Mouse (Mus musculus) liver, embryonic 15.5 days (tissue): ENCODE measurements at regions not wholly inside any gene's neighbourhood (a gene's known extent, or its start where the extent isn't known, plus 50 kb on each side); places are given as distances from the start of the nearest gene placed in this dataset.

Source experiments
- ATAC-seq: fragments of 200-750 bp; cut with Nextera tagmentation; 2 replicates; pipeline ENCODE4 v1.8.0; 2017; ENCODE audit warnings: moderate number of reproducible peaks, mild to moderate bottlenecking, moderate library complexity; ENCODE audit not compliant: insufficient read depth
- H3K27ac ChIP-seq: fragments of 300-500 bp; sonication (generic); replicated peaks from 2 replicates; pipeline ENCODE4 v1.5.1; 2015; ENCODE audit warnings: mild to moderate bottlenecking, inconsistent platforms
- H3K27me3 ChIP-seq: fragments of 300-500 bp; sonication (generic); 2 replicates; pipeline ENCODE4 v1.6.1; 2015; ENCODE audit warnings: mild to moderate bottlenecking, inconsistent platforms
- H3K36me3 ChIP-seq: fragments of 300-500 bp; sonication (generic); replicated peaks from 2 replicates; pipeline ENCODE4 v1.6.1; 2015; ENCODE audit warnings: moderate library complexity, mild to moderate bottlenecking, inconsistent platforms
- H3K4me1 ChIP-seq: fragments of 300-500 bp; sonication (generic); replicated peaks from 2 replicates; pipeline ENCODE4 v1.6.1; 2015; ENCODE audit warnings: inconsistent platforms
- H3K4me2 ChIP-seq: fragments of 300-500 bp; sonication (generic); 2 replicates; pipeline ENCODE4 v1.6.1; 2015; ENCODE audit warnings: moderate library complexity, mild to moderate bottlenecking, inconsistent platforms
- H3K4me3 ChIP-seq: fragments of 300-500 bp; sonication (generic); replicated peaks from 2 replicates; pipeline ENCODE4 v1.5.1; 2015; ENCODE audit warnings: mild to moderate bottlenecking, inconsistent platforms
- H3K9ac ChIP-seq: fragments of 300-500 bp; sonication (generic); 2 replicates; pipeline ENCODE4 v1.6.1; 2015; ENCODE audit warnings: moderate library complexity, mild to moderate bottlenecking, inconsistent platforms
- H3K9me3 ChIP-seq: fragments of 300-500 bp; sonication (generic); replicated peaks from 2 replicates; pipeline ENCODE4 v1.6.1; 2016; ENCODE audit warnings: inconsistent platforms
- WGBS: fragments of 180-500 bp; shearing (Covaris S2); methylation state at CpG from one replicate; pipeline ENCODE4 v1.1.7; 2015; ENCODE audit warnings: mixed read lengths; ENCODE audit not compliant: insufficient replicate concordance; 5-methylcytosine and 5-hydroxymethylcytosine counted together

DNA sequence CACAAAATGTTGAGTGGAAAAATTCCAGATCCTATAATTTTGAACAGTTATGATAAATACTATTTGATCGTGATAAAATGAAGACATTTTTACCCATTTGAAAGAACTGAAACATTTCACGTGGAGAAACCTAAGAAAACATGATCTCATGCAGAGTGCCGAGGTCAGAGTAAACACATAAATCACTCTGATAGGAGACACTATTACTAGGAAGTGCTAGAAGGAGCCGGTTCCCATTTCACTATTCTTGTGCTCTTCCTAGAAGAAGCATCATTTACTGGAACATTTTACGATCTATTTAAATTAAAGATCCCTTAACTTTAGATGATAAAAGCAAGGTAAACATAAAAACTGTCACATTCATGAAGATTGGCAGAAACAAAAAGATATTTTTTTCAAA, 1359.7 kb upstream of the Flrt2 start:
- 36% methylated on average over 5 of the region's 5 CpGs for WGBS
- H3K9me3 ChIP-seq: no peaks in the 10 kb centered on the region
- H3K4me3 ChIP-seq: no peak overlapping the region
- H3K27me3 ChIP-seq: no peaks in the 10 kb centered on the region
- H3K9ac ChIP-seq: no peak overlapping the region
- H3K36me3 ChIP-seq: no peaks in the 10 kb centered on the region
- no peaks in the 10 kb centered on the region for H3K4me1 ChIP-seq
- no peak for ATAC-seq
- H3K27ac ChIP-seq: no peak overlapping the region
- H3K4me2 ChIP-seq: no peak overlapping the region

DNA sequence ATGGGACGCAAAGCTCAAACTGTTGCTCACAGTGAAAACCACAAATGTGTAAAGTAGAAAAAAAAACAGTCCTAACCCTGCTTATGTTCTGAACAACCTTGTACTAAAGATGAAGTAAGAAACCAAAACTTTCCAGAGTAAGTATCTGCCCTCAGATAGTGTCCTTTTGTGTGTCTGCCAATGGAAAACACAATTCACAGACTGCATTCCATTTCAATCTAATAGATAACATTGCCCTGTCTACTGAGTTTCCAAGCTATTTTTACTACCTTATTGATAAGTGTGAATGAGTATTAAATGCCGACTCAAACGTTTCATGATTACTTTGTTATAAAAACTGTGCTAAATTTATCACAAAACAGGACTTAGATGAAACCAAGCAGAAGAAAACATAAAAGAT, 1357.4 kb upstream of the Flrt2 start:
- Histone ChIP-seq H3K4me1 (no peaks in the 10 kb centered on the region), H3K4me3 (no peak overlapping the region), H3K9me3 (no peaks in the 10 kb centered on the region), H3K4me2 (no peak overlapping the region), H3K27ac (no peak overlapping the region), H3K27me3 (no peaks in the 10 kb centered on the region), H3K9ac (no peak overlapping the region), H3K36me3 (no peaks in the 10 kb centered on the region)
- WGBS: 49% methylated on average over 3 of the region's 3 CpGs
- ATAC-seq: no peak

DNA sequence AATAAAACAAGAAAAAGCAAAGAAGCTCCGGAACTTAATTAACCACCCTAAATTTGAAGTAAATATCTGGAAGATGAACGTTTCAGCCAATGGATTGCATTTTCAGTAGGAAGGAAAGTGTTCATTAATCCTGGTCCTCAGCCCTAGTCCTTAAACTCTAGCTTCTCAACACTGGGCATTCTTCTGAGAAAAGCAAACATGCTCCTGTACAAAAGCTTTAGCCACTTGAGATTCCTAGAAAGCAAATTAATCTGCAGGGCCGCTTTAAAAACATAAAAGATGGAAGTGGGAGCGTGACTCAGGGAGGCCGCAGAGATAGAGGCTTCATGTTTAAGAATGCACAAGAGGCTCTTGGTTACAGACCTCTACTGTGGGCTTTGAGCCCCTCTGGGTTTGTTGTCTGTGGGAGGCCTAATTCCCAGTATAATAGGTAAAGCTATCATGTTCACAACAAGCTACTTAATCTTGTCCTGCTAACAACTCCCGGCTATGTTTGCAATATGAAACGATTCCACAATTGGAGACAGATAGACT, 1342.3 kb upstream of the Flrt2 start:
- no peaks in the 10 kb centered on the region for H3K27me3 ChIP-seq
- H3K4me2 ChIP-seq: no peak overlapping the region
- H3K36me3 ChIP-seq: no peaks in the 10 kb centered on the region
- 71% methylated on average over 7 of the region's 7 CpGs for WGBS
- no peak overlapping the region for H3K9ac ChIP-seq
- H3K27ac ChIP-seq: no peak overlapping the region
- no peak for ATAC-seq
- H3K4me1 ChIP-seq: no peaks in the 10 kb centered on the region
- no peak overlapping the region for H3K4me3 ChIP-seq
- H3K9me3 ChIP-seq: no peaks in the 10 kb centered on the region

DNA sequence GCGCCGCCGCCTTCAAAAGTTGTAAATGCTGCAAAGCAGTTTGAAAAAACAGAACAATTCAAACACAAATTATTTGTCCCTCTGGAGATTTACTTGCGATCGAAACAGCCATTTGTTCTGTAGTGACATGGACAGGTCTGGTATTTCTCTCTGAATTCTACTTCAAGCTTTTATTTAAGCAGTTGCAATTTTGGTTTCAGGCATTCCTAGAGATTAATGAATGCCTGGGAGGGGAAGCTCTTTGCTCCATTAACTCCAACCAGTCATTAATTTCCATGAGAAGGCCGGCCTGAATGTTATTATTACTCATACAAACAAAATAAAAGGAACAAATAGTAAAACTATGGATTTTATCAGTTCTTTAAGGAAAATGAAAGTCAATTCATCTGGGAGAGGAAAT, 1327.8 kb upstream of the Flrt2 start:
- Histone ChIP-seq H3K36me3 (no peaks in the 10 kb centered on the region), H3K27me3 (no peaks in the 10 kb centered on the region), H3K4me3 (no peak overlapping the region), H3K9ac (no peak overlapping the region), H3K9me3 (no peaks in the 10 kb centered on the region), H3K4me2 (no peak overlapping the region), H3K4me1 (no peaks in the 10 kb centered on the region), H3K27ac (no peak overlapping the region)
- ATAC-seq: no peak
- 71% methylated on average over 6 of the region's 6 CpGs for WGBS

DNA sequence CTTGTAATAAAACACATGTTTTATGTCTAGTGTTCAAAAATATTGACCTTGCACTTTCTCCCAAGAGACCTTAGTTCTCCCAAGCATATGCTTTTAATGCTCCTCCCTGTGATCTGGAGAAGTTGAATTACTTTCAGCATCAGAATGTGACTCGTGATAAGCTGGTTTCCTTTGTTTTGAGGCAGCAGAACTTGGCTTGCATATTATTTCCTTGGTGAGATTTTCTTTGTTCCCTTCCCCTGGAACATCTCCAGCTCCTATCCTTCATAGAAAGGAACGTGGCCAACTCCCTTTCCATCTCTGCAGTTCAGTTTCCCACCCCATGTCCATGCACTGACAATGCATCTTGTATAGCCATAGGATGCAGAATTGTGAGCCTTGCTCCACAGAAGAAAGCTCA, 1292.0 kb upstream of the Flrt2 start:
- Histone ChIP-seq H3K27ac (no peak overlapping the region), H3K27me3 (no peaks in the 10 kb centered on the region), H3K4me3 (no peak overlapping the region), H3K9me3 (no peaks in the 10 kb centered on the region), H3K4me1 (no peaks in the 10 kb centered on the region), H3K4me2 (no peak overlapping the region), H3K9ac (no peak overlapping the region), H3K36me3 (no peaks in the 10 kb centered on the region)
- 32% methylated on average over 2 of the region's 2 CpGs for WGBS
- ATAC-seq: no peak

DNA sequence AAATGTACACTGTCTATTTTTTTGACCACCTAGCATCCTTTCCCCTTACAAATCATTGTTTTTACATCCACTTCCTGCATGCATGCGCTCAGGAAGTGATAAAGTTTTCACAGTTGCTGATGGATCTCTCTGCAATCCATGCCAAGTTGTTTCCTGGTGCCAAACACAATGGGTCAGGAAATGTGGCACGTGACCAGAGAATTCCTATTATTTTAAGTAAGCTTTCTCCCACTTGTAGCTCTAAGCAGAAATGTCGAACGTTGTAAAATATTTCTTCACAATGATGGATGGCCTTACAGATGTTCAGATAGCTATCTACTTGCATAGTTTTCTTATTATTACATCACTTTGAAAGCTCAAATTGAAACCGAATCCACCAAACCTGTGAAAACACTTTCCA, 1271.1 kb upstream of the Flrt2 start:
- ATAC-seq: no peak; the same call in 1 of the 2 replicates

DNA sequence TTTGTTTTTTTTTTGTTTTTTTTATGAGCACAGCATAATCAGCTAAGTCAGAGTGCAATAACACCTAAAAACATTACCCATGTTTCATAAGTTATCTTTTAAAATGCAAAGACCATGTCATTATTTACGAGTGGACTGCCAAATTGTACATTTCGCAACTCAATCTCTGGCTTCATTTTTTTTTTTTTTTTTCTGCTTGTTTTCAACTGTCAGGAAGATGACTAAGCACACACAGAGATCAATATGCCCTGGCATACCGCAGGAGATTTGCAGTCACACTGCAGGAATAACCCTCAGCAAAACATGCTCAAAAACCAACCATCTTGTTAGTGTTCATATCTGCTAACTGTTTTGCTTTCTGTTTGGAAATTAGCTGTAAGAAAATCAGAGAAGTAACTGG, 1270.3 kb upstream of the Flrt2 start:
- 16% methylated on average over 3 of the region's 3 CpGs for WGBS
- H3K9me3 ChIP-seq: no peaks in the 10 kb centered on the region

More for the DNA sequence above, 1271.1 kb upstream of the Flrt2 start:
- no peak overlapping the region for H3K4me2 ChIP-seq
- WGBS: 24% methylated on average over 5 of the region's 5 CpGs
- H3K36me3 ChIP-seq: no peaks in the 10 kb centered on the region
- H3K27me3 ChIP-seq: no peaks in the 10 kb centered on the region
- H3K9me3 ChIP-seq: no peaks in the 10 kb centered on the region
- H3K27ac ChIP-seq: no peak overlapping the region
- H3K4me1 ChIP-seq: no peaks in the 10 kb centered on the region
- no peak overlapping the region for H3K4me3 ChIP-seq
- H3K9ac ChIP-seq: no peak overlapping the region

DNA sequence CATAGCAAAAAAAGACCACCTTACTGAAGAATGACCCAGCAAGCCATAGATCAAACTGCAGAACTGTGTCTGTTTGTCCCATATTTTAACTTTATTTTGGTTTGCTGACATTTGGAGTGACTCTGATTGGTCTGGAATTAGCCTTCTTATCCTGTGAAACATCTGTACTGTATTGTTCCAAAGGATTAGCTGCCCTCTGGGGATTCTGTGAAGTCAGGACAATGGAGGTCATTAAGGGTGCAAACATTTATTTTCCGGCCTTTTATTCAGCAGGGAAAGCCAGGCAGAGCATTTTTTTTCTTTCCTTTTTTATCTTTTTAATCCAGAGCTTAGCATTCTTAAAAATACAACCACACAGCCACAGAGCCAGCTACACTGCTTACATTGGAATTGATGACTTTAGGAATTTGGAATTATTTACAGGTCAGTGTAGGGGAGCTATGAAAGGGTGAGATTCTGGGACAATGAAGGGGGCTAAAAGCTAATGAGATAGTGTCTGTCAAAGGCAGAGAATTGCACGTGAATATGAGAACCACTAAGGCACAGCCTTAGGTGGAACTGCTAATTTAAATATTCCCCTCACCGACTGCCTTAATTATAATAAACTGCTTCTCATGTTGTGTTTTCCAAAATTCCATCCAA, 1267.6 kb upstream of the Flrt2 start:
- H3K27ac ChIP-seq: no peak overlapping the region
- H3K9me3 ChIP-seq: no peaks in the 10 kb centered on the region
- WGBS: 44% methylated on average over 3 of the region's 3 CpGs
- no peak overlapping the region for H3K4me3 ChIP-seq
- no peak overlapping the region for H3K9ac ChIP-seq
- H3K4me2 ChIP-seq: no peak overlapping the region
- ATAC-seq: no peak
- H3K4me1 ChIP-seq: no peaks in the 10 kb centered on the region
- H3K36me3 ChIP-seq: no peaks in the 10 kb centered on the region
- no peaks in the 10 kb centered on the region for H3K27me3 ChIP-seq

More for the DNA sequence above, 1270.3 kb upstream of the Flrt2 start:
- no peak overlapping the region for H3K27ac ChIP-seq
- ATAC-seq: no peak
- no peak overlapping the region for H3K4me2 ChIP-seq
- no peak overlapping the region for H3K4me3 ChIP-seq
- H3K9ac ChIP-seq: no peak overlapping the region
- no peaks in the 10 kb centered on the region for H3K27me3 ChIP-seq
- H3K36me3 ChIP-seq: no peaks in the 10 kb centered on the region
- no peaks in the 10 kb centered on the region for H3K4me1 ChIP-seq

DNA sequence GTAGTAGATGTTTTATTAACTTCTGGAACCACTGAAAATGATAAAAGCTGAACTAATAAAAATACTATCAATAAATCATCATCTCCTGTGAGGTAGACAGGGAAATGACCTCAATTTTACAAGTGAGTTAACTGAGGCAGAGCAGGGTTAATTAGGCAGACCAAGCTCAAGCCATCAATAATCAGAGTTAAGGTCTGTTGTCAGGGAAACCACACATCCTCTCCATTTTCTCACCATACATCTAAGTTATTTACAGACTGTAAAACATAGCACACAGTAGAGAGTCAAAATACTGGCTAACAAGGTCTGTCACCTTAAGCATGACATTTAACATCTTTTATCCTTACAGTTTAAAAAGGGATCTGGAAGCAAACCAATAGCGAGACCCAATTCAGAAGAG, 1242.5 kb upstream of the Flrt2 start:
- no peaks in the 10 kb centered on the region for H3K9me3 ChIP-seq
- H3K27ac ChIP-seq: no peak overlapping the region
- no peaks in the 10 kb centered on the region for H3K4me1 ChIP-seq
- no peaks in the 10 kb centered on the region for H3K36me3 ChIP-seq
- no peak overlapping the region for H3K4me2 ChIP-seq
- H3K9ac ChIP-seq: no peak overlapping the region
- ATAC-seq: no peak
- no peaks in the 10 kb centered on the region for H3K27me3 ChIP-seq
- H3K4me3 ChIP-seq: no peak overlapping the region
- 63% methylated on average over 1 of the region's 1 CpGs for WGBS

DNA sequence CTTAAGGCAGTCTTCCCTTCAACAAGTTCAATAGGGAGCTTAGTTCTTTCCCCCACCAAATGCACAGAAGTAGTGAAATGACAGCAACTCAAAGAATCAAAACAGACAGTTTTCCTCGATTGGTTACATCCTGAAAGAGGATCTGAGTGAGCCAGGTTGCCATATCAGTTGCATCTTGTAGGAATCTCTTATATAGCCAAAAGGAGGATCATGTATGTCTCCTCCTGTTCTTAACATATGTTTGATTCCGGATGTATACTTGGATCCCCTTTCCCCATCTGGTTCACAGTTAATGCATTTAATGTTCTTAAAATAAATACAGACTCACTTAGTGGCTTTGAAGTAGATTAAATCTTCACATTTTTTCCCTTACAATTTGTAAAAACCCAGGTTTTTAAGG, 1224.0 kb upstream of the Flrt2 start:
- 30% methylated on average over 2 of the region's 2 CpGs for WGBS
- no peaks in the 10 kb centered on the region for H3K36me3 ChIP-seq
- no peaks in the 10 kb centered on the region for H3K27me3 ChIP-seq
- no peak for ATAC-seq
- H3K4me3 ChIP-seq: no peak overlapping the region
- no peaks in the 10 kb centered on the region for H3K4me1 ChIP-seq
- H3K9me3 ChIP-seq: no peaks in the 10 kb centered on the region
- no peak overlapping the region for H3K9ac ChIP-seq
- H3K27ac ChIP-seq: no peak overlapping the region
- no peak overlapping the region for H3K4me2 ChIP-seq

DNA sequence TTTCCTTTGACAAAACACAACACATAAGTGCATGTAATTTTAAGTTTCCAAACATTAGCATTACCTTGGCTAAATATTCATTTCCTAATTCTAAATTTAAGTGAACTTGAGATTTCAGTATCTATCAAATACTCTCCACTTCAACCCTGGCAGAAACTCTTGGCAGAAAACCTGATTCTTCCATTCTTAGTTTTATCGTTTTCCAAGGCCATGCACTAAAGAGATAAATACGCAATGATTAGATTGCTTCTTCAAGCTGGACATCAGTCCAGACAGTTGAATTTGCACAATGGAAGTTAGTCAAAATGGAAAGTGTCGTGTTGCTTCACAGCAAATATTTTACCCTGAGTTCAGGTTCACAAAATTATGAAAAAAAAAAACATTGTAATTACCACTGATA, 1223.4 kb upstream of the Flrt2 start:
- Histone ChIP-seq H3K9ac (no peak overlapping the region), H3K4me1 (no peaks in the 10 kb centered on the region), H3K36me3 (no peaks in the 10 kb centered on the region), H3K9me3 (no peaks in the 10 kb centered on the region), H3K27me3 (no peaks in the 10 kb centered on the region), H3K4me2 (no peak overlapping the region), H3K4me3 (no peak overlapping the region), H3K27ac (no peak overlapping the region)
- ATAC-seq: no peak
- WGBS: 54% methylated on average over 3 of the region's 3 CpGs

DNA sequence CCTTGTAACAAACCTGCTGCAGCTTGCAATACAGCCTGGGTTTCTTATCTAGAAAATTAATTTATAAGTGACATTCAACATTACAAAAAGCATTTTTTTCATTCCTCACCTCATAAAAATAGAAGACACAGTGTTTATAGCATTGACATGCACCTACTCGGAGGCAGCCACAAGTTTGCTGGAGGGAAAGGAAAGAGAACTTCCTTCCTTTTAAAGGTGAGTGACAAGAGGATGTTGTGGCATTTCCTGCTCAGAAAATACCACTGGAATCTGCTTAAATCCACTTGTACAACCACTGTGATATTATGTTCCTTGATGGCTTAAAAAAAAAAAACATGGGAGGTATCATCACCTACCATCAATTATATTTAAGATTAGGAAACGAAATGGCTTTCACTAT, 1222.2 kb upstream of the Flrt2 start:
- H3K27ac ChIP-seq: no peak overlapping the region
- no peaks in the 10 kb centered on the region for H3K36me3 ChIP-seq
- H3K4me3 ChIP-seq: no peak overlapping the region
- H3K9me3 ChIP-seq: no peaks in the 10 kb centered on the region
- 16% methylated on average over 2 of the region's 2 CpGs for WGBS
- H3K4me1 ChIP-seq: no peaks in the 10 kb centered on the region
- H3K27me3 ChIP-seq: no peaks in the 10 kb centered on the region
- no peak overlapping the region for H3K4me2 ChIP-seq
- no peak overlapping the region for H3K9ac ChIP-seq
- no peak for ATAC-seq
